Mouse (Mus musculus): ENCODE data around the gene Ror1. TPM values are rescaled to one million over a fixed set of nuclear protein-coding genes. Genes with fewer than 3 reads are reported as not detected.

The Ror1 gene
- total and polyA plus RNA-seq, 2 experiments from 2014 or later, result 0.73 to 2.8 TPM

- H3K9me3 ChIP-seq (ENCODE audit: low read length), result no peaks in the 10 kb centered on the region
- no peaks in the 10 kb centered on the region for H3K4me1 ChIP-seq (ENCODE audit: insufficient read depth, low read length)
- H3K4me2 ChIP-seq (ENCODE audit: low read depth, low read length, poor library complexity, severe bottlenecking), result no peak overlapping the region
- H3K4me3 ChIP-seq (ENCODE audit: low read depth, low read length), result no peak overlapping the region
- ATAC-seq (ENCODE audit: low FRiP score), result no peak
- no peak overlapping the region for H3K27ac ChIP-seq (ENCODE audit: low read depth, low read length)
- 77% methylated on average over 4 of the region's 4 CpGs for WGBS
- DNase-seq (ENCODE audit: low spot score), result no peak
- no peaks in the 10 kb centered on the region for H3K36me3 ChIP-seq (ENCODE audit: insufficient read depth, low read length)
- H3K27me3 ChIP-seq (ENCODE audit: insufficient read depth, low read length), result no peaks in the 10 kb centered on the region
- H3K9ac ChIP-seq (replicated peaks; ENCODE audit: low read length, poor library complexity, severe bottlenecking), result no peak overlapping the region
- TF ChIP-seq CTCF (IDR thresholded peaks at IDR 0.05), result no peak
Measured at GRCm38 (mm10) chr4:100211331-100211730, 115.7 kb downstream of the Ror1 start.

- H3K27ac ChIP-seq (ENCODE audit: low read depth, low read length), result no peak overlapping the region
- DNase-seq (ENCODE audit: low spot score) (no peak), ATAC-seq (ENCODE audit: low FRiP score) (no peak)
- H3K9me3 ChIP-seq (ENCODE audit: low read length), result no peaks in the 10 kb centered on the region
- 61% methylated on average over 13 of the region's 13 CpGs for WGBS
- H3K4me3 ChIP-seq (ENCODE audit: low read depth, low read length), result no peak overlapping the region
- peak; percentile 58 for TF ChIP-seq CTCF (IDR thresholded peaks at IDR 0.05)
- no peaks in the 10 kb centered on the region for H3K4me1 ChIP-seq (ENCODE audit: insufficient read depth, low read length)
- H3K27me3 ChIP-seq (ENCODE audit: insufficient read depth, low read length), result no peaks in the 10 kb centered on the region
- H3K9ac ChIP-seq (replicated peaks; ENCODE audit: low read length, poor library complexity, severe bottlenecking), result no peak overlapping the region
- no peaks in the 10 kb centered on the region for H3K36me3 ChIP-seq (ENCODE audit: insufficient read depth, low read length)
- H3K4me2 ChIP-seq (ENCODE audit: low read depth, low read length, poor library complexity, severe bottlenecking), result no peak overlapping the region
Measured at GRCm38 (mm10) chr4:100214324-100215215, 119.0 kb downstream of the Ror1 start.

DNA sequence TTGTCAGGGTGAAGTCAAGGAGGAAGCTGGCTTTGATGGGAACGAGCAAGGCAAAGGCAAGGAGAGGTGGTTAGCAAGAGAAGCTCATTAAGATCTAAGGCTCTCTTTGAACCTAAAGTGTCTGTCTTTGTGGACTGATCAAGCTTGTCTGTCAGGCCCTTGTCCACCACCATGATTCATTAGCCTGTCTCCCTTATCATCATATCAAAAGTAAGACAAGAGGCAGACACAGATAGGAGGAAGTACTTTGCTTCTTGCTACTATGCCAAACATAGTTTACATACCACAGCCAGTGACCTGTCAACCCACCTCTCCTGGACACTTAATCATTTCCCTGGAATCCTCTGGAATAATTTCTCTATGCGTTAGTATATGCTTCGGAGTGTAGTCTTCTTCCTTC is 121.0 kb downstream of the Ror1 start:
- 79% methylated on average over 3 of the region's 3 CpGs for WGBS
- Histone ChIP-seq H3K36me3 (ENCODE audit: insufficient read depth, low read length) (no peaks in the 10 kb centered on the region), H3K4me1 (ENCODE audit: insufficient read depth, low read length) (no peaks in the 10 kb centered on the region), H3K9me3 (ENCODE audit: low read length) (no peaks in the 10 kb centered on the region), H3K9ac (replicated peaks; ENCODE audit: low read length, poor library complexity, severe bottlenecking) (no peak overlapping the region), H3K4me3 (ENCODE audit: low read depth, low read length) (no peak overlapping the region), H3K27ac (ENCODE audit: low read depth, low read length) (no peak overlapping the region), H3K27me3 (ENCODE audit: insufficient read depth, low read length) (no peaks in the 10 kb centered on the region), H3K4me2 (ENCODE audit: low read depth, low read length, poor library complexity, severe bottlenecking) (no peak overlapping the region)
- no peak for ATAC-seq (ENCODE audit: low FRiP score)
- DNase-seq (ENCODE audit: low spot score), result no peak
- TF ChIP-seq CTCF (IDR thresholded peaks at IDR 0.05), result no peak

- DNase-seq (ENCODE audit: low spot score) (peak; percentile 86), ATAC-seq (ENCODE audit: low FRiP score) (no peak; the same call in 1 of the 2 replicates)
- 75% methylated on average over 4 of the region's 4 CpGs for WGBS
- no peak overlapping the region for H3K4me3 ChIP-seq (ENCODE audit: low read depth, low read length)
- H3K4me1 ChIP-seq (ENCODE audit: insufficient read depth, low read length), result no peaks in the 10 kb centered on the region
- H3K36me3 ChIP-seq (ENCODE audit: insufficient read depth, low read length), result no peaks in the 10 kb centered on the region
- H3K9ac ChIP-seq (replicated peaks; ENCODE audit: low read length, poor library complexity, severe bottlenecking), result no peak overlapping the region
- no peak overlapping the region for H3K4me2 ChIP-seq (ENCODE audit: low read depth, low read length, poor library complexity, severe bottlenecking)
- H3K27me3 ChIP-seq (ENCODE audit: insufficient read depth, low read length), result no peaks in the 10 kb centered on the region
- H3K9me3 ChIP-seq (ENCODE audit: low read length), result no peaks in the 10 kb centered on the region
- TF ChIP-seq CTCF (IDR thresholded peaks at IDR 0.05), result no peak
- H3K27ac ChIP-seq (ENCODE audit: low read depth, low read length), result no peak overlapping the region
Measured at GRCm38 (mm10) chr4:100219026-100219425, 123.4 kb downstream of the Ror1 start.

DNA sequence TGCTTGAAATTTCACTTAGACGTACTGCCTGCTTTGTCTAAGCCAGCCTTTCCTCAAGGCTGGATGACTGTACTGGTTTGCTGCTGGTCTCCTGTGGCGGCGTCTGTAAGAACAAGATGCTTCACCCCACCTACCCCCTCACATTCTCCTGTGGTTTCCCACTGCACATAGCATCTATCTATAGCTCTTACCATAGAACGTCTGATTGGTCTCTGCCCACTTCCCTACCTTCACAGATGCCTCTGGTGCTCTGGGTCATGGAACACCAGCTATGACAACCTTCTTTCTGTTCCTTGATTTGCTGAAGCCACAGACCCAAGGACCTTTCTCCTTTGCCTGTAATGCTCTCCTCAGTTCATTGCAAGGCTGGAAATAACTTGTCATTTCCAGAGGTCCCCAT is 124.0 kb downstream of the Ror1 start:
- Histone ChIP-seq H3K9ac (replicated peaks; ENCODE audit: low read length, poor library complexity, severe bottlenecking) (no peak overlapping the region), H3K4me3 (ENCODE audit: low read depth, low read length) (no peak overlapping the region), H3K27ac (ENCODE audit: low read depth, low read length) (no peak overlapping the region), H3K36me3 (ENCODE audit: insufficient read depth, low read length) (no peaks in the 10 kb centered on the region), H3K4me2 (ENCODE audit: low read depth, low read length, poor library complexity, severe bottlenecking) (no peak overlapping the region), H3K27me3 (ENCODE audit: insufficient read depth, low read length) (no peaks in the 10 kb centered on the region), H3K4me1 (ENCODE audit: insufficient read depth, low read length) (no peaks in the 10 kb centered on the region), H3K9me3 (ENCODE audit: low read length) (no peaks in the 10 kb centered on the region)
- ATAC-seq (ENCODE audit: low FRiP score) (no peak), DNase-seq (ENCODE audit: low spot score) (no peak)
- WGBS, result 93% methylated on average over 4 of the region's 4 CpGs
- no peak for TF ChIP-seq CTCF (IDR thresholded peaks at IDR 0.05)

- no peak for DNase-seq (ENCODE audit: low spot score)
- H3K36me3 ChIP-seq (ENCODE audit: insufficient read depth, low read length), result no peaks in the 10 kb centered on the region
- no peak overlapping the region for H3K9ac ChIP-seq (replicated peaks; ENCODE audit: low read length, poor library complexity, severe bottlenecking)
- no peak for TF ChIP-seq CTCF (IDR thresholded peaks at IDR 0.05)
- no peak for ATAC-seq (ENCODE audit: low FRiP score)
- WGBS, result 78% methylated on average over 13 of the region's 13 CpGs
- no peak overlapping the region for H3K27ac ChIP-seq (ENCODE audit: low read depth, low read length)
- H3K4me1 ChIP-seq (ENCODE audit: insufficient read depth, low read length), result no peaks in the 10 kb centered on the region
- no peak overlapping the region for H3K4me2 ChIP-seq (ENCODE audit: low read depth, low read length, poor library complexity, severe bottlenecking)
- no peak overlapping the region for H3K4me3 ChIP-seq (ENCODE audit: low read depth, low read length)
- H3K9me3 ChIP-seq (ENCODE audit: low read length), result no peaks in the 10 kb centered on the region
- H3K27me3 ChIP-seq (ENCODE audit: insufficient read depth, low read length), result no peaks in the 10 kb centered on the region
Measured at GRCm38 (mm10) chr4:100221978-100222737, 126.6 kb downstream of the Ror1 start.
